Mouse (Mus musculus) E14TG2a.4 (cell line): ENCODE results near the gene Galm.
A peak's percentile ranks its signal among the peaks of the same experiment; 100 is the strongest.

Source experiments
- H3K27me3 ChIP-seq: 2 replicates; pipeline ENCODE4 v1.6.1; 2014; ENCODE audit warnings: low read length, control low read depth; ENCODE audit not compliant: insufficient read depth
- H3K36me3 ChIP-seq: 2 replicates; pipeline ENCODE4 v1.6.1; 2014; ENCODE audit warnings: low read length, control low read depth; ENCODE audit not compliant: insufficient read depth
- H3K4me1 ChIP-seq: replicated peaks from 2 replicates; pipeline ENCODE4 v1.6.1; 2014; ENCODE audit warnings: low read depth, low read length, control low read depth
- H3K4me3 ChIP-seq: replicated peaks from 2 replicates; pipeline ENCODE4 v1.5.1; 2014; ENCODE audit warnings: mild to moderate bottlenecking, low read length
- H3K9me3 ChIP-seq: 2 replicates; pipeline ENCODE4 v1.6.1; 2014; ENCODE audit warnings: low read length, control low read depth
- CTCF ChIP-seq: conservative IDR thresholded peaks from 2 replicates; pipeline ENCODE4 v1.5.1; 2014; ENCODE audit warnings: low read length
- NANOG ChIP-seq: IDR thresholded peaks from 2 replicates; pipeline ENCODE4 v1.6.1; 2014; ENCODE audit warnings: borderline replicate concordance, low read length, mixed read lengths
- POU5F1 ChIP-seq: IDR thresholded peaks from 2 replicates; pipeline ENCODE4 v1.6.1; 2014; ENCODE audit warnings: low read length, borderline replicate concordance

Gene Galm

DNA sequence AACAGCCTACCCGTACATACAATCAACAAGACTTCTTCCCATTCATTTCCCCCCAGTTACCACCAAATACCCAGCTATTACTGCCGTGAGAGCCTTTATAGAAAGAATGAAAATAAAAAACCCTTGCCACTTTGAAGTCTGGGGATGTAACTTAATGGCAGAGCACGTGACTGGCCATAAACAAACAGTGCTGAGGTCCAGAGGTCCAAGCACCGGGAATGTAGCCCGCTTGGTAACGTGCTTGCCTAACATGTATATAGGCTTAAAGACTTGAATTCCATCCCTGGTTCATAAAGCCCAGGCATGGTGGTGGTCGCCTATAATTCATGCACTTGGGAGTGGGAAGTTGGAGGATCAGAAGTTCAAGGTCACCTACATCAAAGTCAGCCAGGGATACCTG, 4.6 kb downstream of the Galm start:
- Histone ChIP-seq H3K4me3 (no peak overlapping the region), H3K4me1 (peaks cover 15% of the 10 kb centered on the region), H3K9me3 (no peaks in the 10 kb centered on the region), H3K27me3 (no peaks in the 10 kb centered on the region), H3K36me3 (no peaks in the 10 kb centered on the region)
- TF ChIP-seq CTCF (no peak), NANOG (no peak), POU5F1 (no peak)

DNA sequence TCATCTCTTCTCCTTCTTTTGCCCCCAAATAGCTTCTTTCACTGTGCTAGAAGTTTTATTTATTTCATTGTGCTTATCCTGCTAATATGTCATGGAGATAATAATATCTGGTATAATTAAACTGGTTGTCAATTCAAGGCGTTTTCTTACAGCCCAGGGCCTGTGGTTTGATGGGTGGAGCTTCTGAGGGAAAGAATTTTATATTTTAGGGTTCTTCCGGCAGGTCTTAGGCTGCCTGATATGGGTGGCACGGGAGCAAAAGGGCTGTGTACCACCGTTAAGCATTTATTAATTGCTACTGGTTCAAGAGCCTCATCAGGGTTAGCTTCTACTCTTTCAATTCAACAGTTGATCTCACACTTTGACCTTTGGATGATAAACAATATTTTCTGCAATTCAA, 5.2 kb downstream of the Galm start:
- H3K9me3 ChIP-seq: no peaks in the 10 kb centered on the region
- H3K27me3 ChIP-seq: no peaks in the 10 kb centered on the region
- no peaks in the 10 kb centered on the region for H3K36me3 ChIP-seq
- TF ChIP-seq POU5F1 (no peak), CTCF (no peak), NANOG (no peak)
- peaks cover 15% of the 10 kb centered on the region for H3K4me1 ChIP-seq
- no peak overlapping the region for H3K4me3 ChIP-seq

DNA sequence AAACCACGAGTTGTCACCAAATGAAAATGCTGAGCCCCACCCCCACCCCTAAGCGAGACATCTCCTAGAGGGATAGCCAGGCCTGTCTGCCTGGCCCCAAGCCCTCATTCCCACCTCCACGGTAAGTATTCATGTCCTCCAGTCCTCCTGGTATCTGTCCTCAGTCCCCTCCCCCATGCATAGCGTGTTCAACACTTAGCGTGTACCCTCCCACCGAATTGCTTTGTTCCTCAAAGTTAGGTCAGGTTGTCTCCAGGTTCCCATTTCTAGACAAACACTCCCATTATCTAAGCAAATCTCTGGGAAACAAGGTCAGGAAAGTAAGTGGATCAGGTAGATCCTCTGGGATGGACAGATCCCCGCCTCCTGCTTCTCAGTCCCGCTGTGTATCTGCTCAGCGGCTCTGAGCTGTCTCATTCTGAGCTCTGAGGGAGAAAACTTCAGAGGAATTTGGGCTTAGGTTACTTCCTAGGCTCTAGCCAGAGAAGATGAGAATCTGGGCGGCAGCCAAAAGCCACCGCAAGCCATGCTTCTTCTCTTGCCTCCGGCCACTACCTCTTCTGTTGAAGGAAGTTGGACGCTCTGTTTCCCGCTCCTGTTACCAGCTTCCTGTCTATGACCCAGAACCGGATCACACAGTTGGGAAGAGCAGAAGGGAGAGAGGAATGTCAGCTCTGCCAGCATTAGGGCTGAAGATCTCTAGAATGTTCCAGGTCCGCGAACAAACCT, 11.3 kb downstream of the Galm start:
- Histone ChIP-seq H3K4me3 (0 out of 2 replicates have a peak overlapping the region, but pooled peaks have one; percentile 17), H3K4me1 (peaks cover 26% of the 10 kb centered on the region), H3K9me3 (no peaks in the 10 kb centered on the region), H3K27me3 (no peaks in the 10 kb centered on the region), H3K36me3 (no peaks in the 10 kb centered on the region)
- no peak for TF ChIP-seq POU5F1
- no peak for TF ChIP-seq CTCF
- no peak for TF ChIP-seq NANOG

DNA sequence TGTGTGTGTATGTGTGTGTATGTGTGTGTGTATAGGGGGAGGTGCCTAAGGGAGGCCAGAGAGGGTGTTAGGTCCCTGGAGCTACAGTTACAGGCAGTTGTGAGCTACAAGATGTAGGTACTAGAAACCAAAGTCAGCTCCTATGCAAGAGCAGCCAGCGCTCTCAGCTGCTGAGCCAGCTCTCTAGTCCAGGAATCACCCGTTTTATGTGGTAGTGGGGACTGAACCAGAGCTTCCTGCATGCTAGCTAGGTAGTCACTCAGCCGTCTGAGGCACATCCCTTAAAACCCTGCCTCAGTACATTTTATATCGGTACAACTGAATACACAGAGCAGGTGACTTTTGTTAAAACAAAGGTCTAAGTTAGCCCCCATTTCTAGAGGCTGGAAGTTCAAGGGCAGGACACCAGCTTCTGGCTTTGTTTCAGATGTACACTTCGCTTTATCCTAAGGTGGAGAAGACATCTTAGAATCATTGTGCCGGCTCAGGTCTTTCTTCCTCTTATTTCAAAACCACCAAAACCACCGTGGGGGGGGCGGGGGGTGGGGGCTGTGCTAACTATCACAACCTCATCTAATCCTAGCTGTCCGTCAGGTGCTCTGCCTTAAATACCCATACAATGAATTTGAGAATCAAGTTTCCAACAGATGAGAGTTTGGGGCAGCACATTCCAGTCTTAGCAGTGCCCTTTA, 12.6 kb downstream of the Galm start:
- no peak for TF ChIP-seq NANOG
- no peak for TF ChIP-seq POU5F1
- TF ChIP-seq CTCF: no peak
- Histone ChIP-seq H3K27me3 (no peaks in the 10 kb centered on the region), H3K4me3 (no peak overlapping the region), H3K36me3 (no peaks in the 10 kb centered on the region), H3K4me1 (peaks cover 26% of the 10 kb centered on the region), H3K9me3 (no peaks in the 10 kb centered on the region)

DNA sequence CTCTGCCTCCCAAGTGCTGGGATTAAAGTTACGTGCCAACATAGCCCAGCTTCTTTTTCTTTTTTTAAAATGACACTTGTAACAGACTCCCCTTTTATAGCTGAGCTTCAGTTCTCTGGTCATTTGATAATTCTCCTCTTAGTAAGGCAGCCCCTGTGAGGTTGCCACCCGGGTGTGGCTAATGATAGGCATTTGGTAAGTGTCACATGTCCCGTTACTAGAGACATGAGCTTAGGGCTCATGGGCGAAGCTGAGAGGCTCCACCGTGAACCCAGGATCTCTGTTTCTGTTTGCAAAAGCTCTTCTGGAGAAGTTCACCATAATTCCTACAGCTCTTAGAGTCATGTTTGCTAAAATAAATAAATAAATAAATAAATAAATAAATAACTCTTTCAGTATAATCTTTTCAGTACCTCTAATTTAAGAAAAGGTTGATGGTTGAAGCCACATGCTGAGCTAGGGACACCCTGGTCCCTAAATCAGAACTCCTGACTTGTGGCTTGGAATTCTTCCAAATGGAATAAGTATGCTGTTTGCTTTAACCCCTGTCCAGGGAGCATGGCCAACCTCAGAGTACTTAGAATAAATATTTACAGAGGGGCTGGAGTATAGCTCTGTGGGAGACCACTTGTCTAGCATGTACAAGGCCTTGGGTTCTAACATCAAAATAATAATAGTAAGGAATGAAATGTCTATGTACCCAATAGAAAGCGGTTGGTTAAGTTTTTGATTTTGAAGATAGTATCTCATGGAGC, 16.4 kb downstream of the Galm start:
- H3K4me1 ChIP-seq: peaks cover 20% of the 10 kb centered on the region
- 0 out of 2 replicates have a peak, but pooled peaks cover 3% of the 10 kb centered on the region for H3K27me3 ChIP-seq
- no peaks in the 10 kb centered on the region for H3K36me3 ChIP-seq
- no peaks in the 10 kb centered on the region for H3K9me3 ChIP-seq
- no peak overlapping the region for H3K4me3 ChIP-seq
- TF ChIP-seq POU5F1: no peak
- no peak for TF ChIP-seq NANOG
- TF ChIP-seq CTCF: no peak

DNA sequence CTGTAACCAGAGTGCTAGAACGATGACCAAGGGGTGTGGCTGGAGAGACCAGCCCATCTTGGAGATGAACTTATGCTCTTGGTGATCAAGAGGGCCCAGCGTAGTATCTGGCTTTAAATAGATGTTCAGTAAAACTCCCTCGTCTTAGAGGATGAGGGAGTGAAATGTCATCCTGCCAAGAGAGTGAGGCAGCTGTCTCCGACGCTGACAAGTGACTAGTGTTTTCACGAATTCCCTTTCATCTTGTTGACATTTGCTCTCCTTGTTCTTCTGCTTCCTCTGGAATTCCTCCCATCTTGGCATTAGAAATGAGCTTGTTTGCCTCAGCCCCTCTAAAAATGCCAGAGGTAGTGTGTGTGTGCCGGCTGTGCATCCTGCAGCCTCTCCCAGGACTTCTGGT, 17.9 kb downstream of the Galm start:
- Histone ChIP-seq H3K4me3 (no peak overlapping the region), H3K27me3 (0 out of 2 replicates have a peak, but pooled peaks cover 3% of the 10 kb centered on the region), H3K9me3 (no peaks in the 10 kb centered on the region), H3K36me3 (no peaks in the 10 kb centered on the region), H3K4me1 (peaks cover 11% of the 10 kb centered on the region)
- TF ChIP-seq NANOG: no peak
- no peak for TF ChIP-seq POU5F1

DNA sequence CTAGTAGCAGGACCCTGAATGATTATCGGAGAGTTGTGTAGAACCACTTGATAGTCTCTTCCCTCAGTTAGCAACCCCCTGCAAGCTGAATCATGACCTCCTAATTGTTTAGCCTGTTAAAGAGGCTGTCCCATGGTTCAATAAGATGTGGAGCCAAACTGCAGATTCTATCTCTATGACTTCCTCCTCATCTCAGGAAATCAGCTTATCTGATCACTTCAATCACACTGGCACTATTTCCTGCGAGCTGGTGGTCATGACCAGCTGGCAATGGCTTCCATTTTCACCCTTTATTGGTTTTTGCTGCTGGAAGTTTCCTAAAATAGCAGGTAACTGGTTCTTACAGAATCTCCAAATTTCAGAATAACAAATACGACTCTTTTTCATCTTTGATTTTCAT, 18.5 kb downstream of the Galm start:
- Histone ChIP-seq H3K36me3 (no peaks in the 10 kb centered on the region), H3K4me1 (peaks cover 7% of the 10 kb centered on the region), H3K9me3 (no peaks in the 10 kb centered on the region), H3K4me3 (no peak overlapping the region), H3K27me3 (0 out of 2 replicates have a peak, but pooled peaks cover 3% of the 10 kb centered on the region)
- TF ChIP-seq POU5F1 (no peak), CTCF (no peak), NANOG (no peak)
